Mouse (Mus musculus) CH12.LX (cell line): Measurements from ENCODE around the gene Arhgef25. TPM values are rescaled to one million over a fixed set of nuclear protein-coding genes. Genes with fewer than 3 reads are reported as not detected.

Source experiments
- DNase-seq: peaks from one replicate; pipeline ENCODE4 v3.0.0-alpha.2; 2013; ENCODE audit errors: extremely low read depth
- H3K27ac ChIP-seq: 2 replicates; pipeline ENCODE4 v1.5.1; 2012; ENCODE audit warnings: low read depth, mild to moderate bottlenecking, control low read depth, moderate library complexity; ENCODE audit not compliant: insufficient read depth
- H3K27me3 ChIP-seq: replicated peaks from 2 replicates; pipeline ENCODE3; 2012; ENCODE audit warnings: inconsistent platforms
- H3K36me3 ChIP-seq, 2 experiments: replicated peaks in 1 of 2; 2 replicates each; pipeline versions ENCODE3 to v1.6.1; 2012; ENCODE audit warnings: inconsistent platforms in 1 of 2, low read length in 1 of 2, mild to moderate bottlenecking in 1 of 2, mixed read lengths in 1 of 2, moderate library complexity in 1 of 2; ENCODE audit not compliant: control insufficient read depth in 1 of 2, insufficient read depth in 1 of 2
- H3K4me1 ChIP-seq, 2 experiments: 2 replicates each; pipeline ENCODE4 v1.6.1; 2012; ENCODE audit warnings: inconsistent platforms in 1 of 2, moderate library complexity in 1 of 2; ENCODE audit not compliant: insufficient read depth in 2 of 2, control insufficient read depth in 1 of 2
- H3K4me2 ChIP-seq: 2 replicates; pipeline ENCODE4 v1.6.1; 2012; ENCODE audit warnings: low read depth, mild to moderate bottlenecking, control low read depth; ENCODE audit not compliant: poor library complexity, insufficient read depth, severe bottlenecking
- H3K4me3 ChIP-seq, 3 experiments: fragments of 150-350 bp in 1 of 3; sonication (generic) in 1 of 3; replicated peaks in 1 of 3; 2 replicates each; pipeline versions ENCODE3 to v1.5.1; 2011 to 2012; ENCODE audit warnings: low read depth in 2 of 3, low read length in 2 of 3, mild to moderate bottlenecking in 2 of 3, moderate library complexity in 2 of 3, control low read depth in 1 of 3, improper control_type of control experiment in 1 of 3, inconsistent platforms in 1 of 3, mixed read lengths in 1 of 3; ENCODE audit not compliant: poor library complexity in 1 of 3
- H3K79me2 ChIP-seq: replicated peaks from 2 replicates; pipeline ENCODE4 v1.6.1; 2012; ENCODE audit warnings: mild to moderate bottlenecking, moderate library complexity; ENCODE audit not compliant: control insufficient read depth, poor library complexity, insufficient read depth, severe bottlenecking; ENCODE audit errors: extremely low read depth
- H3K9ac ChIP-seq: 2 replicates; pipeline ENCODE4 v1.6.1; 2012; ENCODE audit warnings: low read depth, mild to moderate bottlenecking, control low read depth, moderate library complexity; ENCODE audit not compliant: insufficient read depth
- H3K9me3 ChIP-seq: replicated peaks from 2 replicates; pipeline ENCODE3; 2012; ENCODE audit warnings: low read length, inconsistent platforms, mixed read lengths
- BHLHE40 ChIP-seq: IDR thresholded peaks from 2 replicates; pipeline ENCODE4 v1.6.1; 2011; ENCODE audit warnings: mild to moderate bottlenecking, low read depth, low read length, improper control_type of control experiment
- CHD1 ChIP-seq: IDR thresholded peaks from 2 replicates; pipeline ENCODE4 v1.6.1; 2012; ENCODE audit warnings: low read depth, low read length, improper control_type of control experiment, inconsistent platforms
- CHD2 ChIP-seq: IDR thresholded peaks from 2 replicates; pipeline ENCODE4 v1.6.1; 2011; ENCODE audit warnings: low read length, improper control_type of control experiment
- ELF1 ChIP-seq: IDR thresholded peaks from 2 replicates; pipeline ENCODE4 v1.6.1; 2014; ENCODE audit warnings: low read depth, mild to moderate bottlenecking, inconsistent platforms, low read length, improper control_type of control experiment
- IRF4 ChIP-seq: IDR thresholded peaks from 2 replicates; pipeline ENCODE4 v1.6.1; 2014; ENCODE audit warnings: low read depth, mild to moderate bottlenecking, inconsistent platforms, low read length, improper control_type of control experiment
- JUND ChIP-seq: conservative IDR thresholded peaks from 2 replicates; pipeline ENCODE4 v1.6.1; 2011; ENCODE audit warnings: low read depth, low read length, improper control_type of control experiment
- KAT2A ChIP-seq: IDR thresholded peaks from 2 replicates; pipeline ENCODE4 v1.6.1; 2012; ENCODE audit warnings: low read length, improper control_type of control experiment, inconsistent platforms; ENCODE audit not compliant: insufficient replicate concordance
- MAFK ChIP-seq: IDR thresholded peaks from 2 replicates; pipeline ENCODE4 v1.6.1; 2011; ENCODE audit warnings: low read length, improper control_type of control experiment; ENCODE audit not compliant: insufficient replicate concordance
- MAZ ChIP-seq: IDR thresholded peaks from 2 replicates; pipeline ENCODE4 v1.6.1; 2012; ENCODE audit warnings: low read depth, mild to moderate bottlenecking, inconsistent platforms, low read length, improper control_type of control experiment, moderate library complexity
- MXI1 ChIP-seq: IDR thresholded peaks from 2 replicates; pipeline ENCODE4 v1.6.1; 2011; ENCODE audit warnings: mild to moderate bottlenecking, low read depth, low read length, improper control_type of control experiment
- MYC ChIP-seq: IDR thresholded peaks from 2 replicates; pipeline ENCODE4 v1.6.1; 2011; ENCODE audit warnings: low read depth, mild to moderate bottlenecking, improper control_type of control experiment, low read length
- NRF1 ChIP-seq: IDR thresholded peaks from 2 replicates; pipeline ENCODE4 v1.6.1; 2014; ENCODE audit warnings: low read depth, mild to moderate bottlenecking, inconsistent platforms, low read length, improper control_type of control experiment, moderate library complexity
- PAX5 ChIP-seq: IDR thresholded peaks from 2 replicates; pipeline ENCODE4 v1.6.1; 2012; ENCODE audit warnings: low read length, inconsistent platforms, mixed read lengths
- POLR2A ChIP-seq: IDR thresholded peaks from 2 replicates; pipeline ENCODE4 v1.6.1; 2011; ENCODE audit warnings: low read depth, mild to moderate bottlenecking, improper control_type of control experiment, low read length
- POLR2AphosphoS2 ChIP-seq: IDR thresholded peaks from 2 replicates; pipeline ENCODE4 v1.6.1; 2011; ENCODE audit warnings: low read depth, low read length, improper control_type of control experiment
- SMC3 ChIP-seq: IDR thresholded peaks from 2 replicates; pipeline ENCODE4 v1.6.1; 2011; ENCODE audit warnings: low read depth, low read length, improper control_type of control experiment
- TCF12 ChIP-seq: IDR thresholded peaks from 2 replicates; pipeline ENCODE4 v1.6.1; 2014; ENCODE audit warnings: low read depth, mild to moderate bottlenecking, inconsistent platforms, low read length, improper control_type of control experiment
- USF1 ChIP-seq: IDR thresholded peaks from 2 replicates; pipeline ENCODE4 v1.6.1; 2014; ENCODE audit warnings: low read depth, mild to moderate bottlenecking, inconsistent platforms, low read length, improper control_type of control experiment
- USF2 ChIP-seq: conservative IDR thresholded peaks from 2 replicates; pipeline ENCODE4 v1.6.1; 2011; ENCODE audit warnings: low read depth, low read length, improper control_type of control experiment
- ZMIZ1 ChIP-seq: IDR thresholded peaks from 2 replicates; pipeline ENCODE4 v1.6.1; 2012; ENCODE audit warnings: low read depth, mild to moderate bottlenecking, inconsistent platforms, low read length, improper control_type of control experiment
- dilution Hi-C: fragments of 300-500 bp; cut with MboI; formaldehyde crosslinking; loops from 2 replicates; pipeline ENCODE4 v1.14.3; 2020; ENCODE audit warnings: low sequenced_read_pairs; ENCODE audit not compliant: extremely low pct_unique_long_range_greater_than_20kb, extremely low pct_ligation_motif_present
- in situ Hi-C: fragments of 300-500 bp; cut with MboI; formaldehyde crosslinking; loops from 3 replicates; pipeline ENCODE4 v1.14.3; 2019; ENCODE audit warnings: low sequenced_read_pairs, low pct_ligation_motif_present, low pct_unique_long_range_greater_than_20kb, mixed read lengths
- polyA plus RNA-seq: library from polyadenylated mRNA; unstranded; fragments of >175 nt; gene quantifications from 2 replicates; pipeline ENCODE4 v1.2.1, GENCODE M21; 2012; ENCODE audit warnings: low read depth; ENCODE audit not compliant: insufficient read length
- total RNA-seq, 2 experiments: library from RNA; depleted of rRNA; stranded (reverse); fragments of 300-350 nt in 1 of 2; fragments of >200 nt in 1 of 2; gene quantifications; 2 replicates each; pipeline ENCODE4 v1.2.3; 2012 to 2014

Arhgef25 gene
- total and polyA plus RNA-seq, 3 experiments, result 3.3 to 8.7 (median 8.3) TPM

GRCm38 (mm10) chr10:127154652-127155051, 35.2 kb downstream of the Arhgef25 start:
- no peak for DNase-seq

GRCm38 (mm10) chr10:127154241-127154640, 35.6 kb downstream of the Arhgef25 start:
- Histone ChIP-seq H3K27ac (no peak overlapping the region), H3K4me1 (0 out of 4 replicates have a peak, but pooled peaks cover 0 to 2% of the 10 kb centered on the region in 2 experiments), H3K9me3 (peaks cover 3% of the 10 kb centered on the region), H3K4me3 (no peak overlapping the region), H3K36me3 (no peaks in the 10 kb centered on the region), H3K79me2 (no peaks in the 10 kb centered on the region), H3K9ac (no peak overlapping the region), H3K4me2 (no peak overlapping the region), H3K27me3 (no peaks in the 10 kb centered on the region)
- TF ChIP-seq KAT2A (no peak), CHD1 (no peak), SMC3 (no peak), USF2 (no peak)
- in situ Hi-C loops, result no loop called here
- dilution Hi-C loops, result no loop called here
- no peak for DNase-seq

More at GRCm38 (mm10) chr10:127154652-127155051, 35.2 kb downstream of the Arhgef25 start:
- H3K4me1 ChIP-seq, result 0 out of 4 replicates have a peak, but pooled peaks cover 0 to 2% of the 10 kb centered on the region in 2 experiments
- H3K27ac ChIP-seq, result no peak overlapping the region
- H3K4me3 ChIP-seq, result no peak overlapping the region
- TF ChIP-seq JUND (no peak), MAZ (no peak), POLR2AphosphoS2 (no peak), TCF12 (no peak), CHD2 (no peak), KAT2A (no peak), CHD1 (no peak), USF1 (no peak), IRF4 (no peak), ELF1 (no peak), MYC (no peak), MXI1 (no peak), ZMIZ1 (no peak), NRF1 (no peak), MAFK (no peak), BHLHE40 (no peak), POLR2A (no peak), PAX5 (no peak)
- H3K79me2 ChIP-seq, result no peaks in the 10 kb centered on the region
- dilution Hi-C loops (no loop called here), in situ Hi-C loops (no loop called here)
- no peak overlapping the region for H3K9ac ChIP-seq
- H3K4me2 ChIP-seq, result no peak overlapping the region
- H3K36me3 ChIP-seq, result no peaks in the 10 kb centered on the region
- H3K9me3 ChIP-seq, result peaks cover 3% of the 10 kb centered on the region
- H3K27me3 ChIP-seq, result no peaks in the 10 kb centered on the region
